Mouse (Mus musculus): Measurements from ENCODE around the gene Wdr76. TPM values are rescaled to one million over a fixed set of nuclear protein-coding genes. Genes with fewer than 3 reads are reported as not detected.
"Not testable (repeated sequence)": the region's sequence is repeated elsewhere in the genome, so short reads cannot be mapped to it uniquely, and the experiment has no call there.

Wdr76 gene
- 10.5 and 10.6 TPM in 2 replicates for polyA plus RNA-seq (2014; fragmentation: Nextera tagmentation; extraction: Ambion mirVana)

DNA sequence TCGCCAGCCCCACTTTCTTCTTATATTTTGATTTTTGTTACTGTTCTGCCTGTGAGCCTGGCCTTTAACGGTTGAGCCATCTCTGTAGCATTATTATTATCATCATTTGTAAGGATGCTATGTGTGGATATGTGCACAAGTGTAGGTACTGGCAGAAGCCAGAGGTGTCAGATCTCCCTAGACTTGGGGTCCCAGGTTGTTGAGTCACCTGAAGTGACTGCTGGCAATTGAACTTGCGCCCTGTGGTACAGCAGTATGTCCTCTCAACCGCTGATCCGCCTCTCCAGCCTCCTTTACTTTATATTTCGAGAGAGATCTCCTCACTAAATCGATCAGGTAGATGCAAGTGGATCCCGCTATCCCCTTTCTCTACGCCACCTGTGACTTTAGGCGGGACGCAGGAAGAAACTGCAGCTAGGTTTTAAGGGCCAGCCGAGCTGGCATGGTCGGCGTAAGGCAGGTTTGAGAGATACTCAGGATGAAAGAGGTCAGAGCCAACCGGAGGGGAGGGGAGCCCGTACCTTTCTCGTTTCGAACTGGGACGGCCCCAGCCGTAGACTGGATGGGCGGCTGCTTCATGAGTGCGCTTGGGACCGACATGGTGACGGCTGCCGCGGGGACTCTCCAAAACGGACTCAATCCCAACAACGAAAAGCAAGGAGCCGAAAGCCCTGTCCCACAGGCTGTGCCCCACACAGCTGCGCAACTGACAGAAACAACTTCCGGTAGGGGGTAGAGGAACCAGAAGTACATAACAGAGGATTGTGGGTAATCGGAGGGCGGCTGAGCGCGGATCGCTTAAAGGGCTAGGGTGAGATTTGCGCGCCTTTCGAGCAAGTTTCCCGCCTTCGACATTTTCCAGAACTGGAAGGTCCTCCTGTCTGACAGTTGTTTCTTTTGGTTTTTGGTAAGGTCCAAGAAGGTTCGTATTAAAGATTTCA lies at the start of gene Wdr76, which contains the start of gene Mfap1a:
Wdr76 (plus strand) TSS at position 782 of the 941 bp plus-strand sequence.
Mfap1a (minus strand) TSS at position 724 of the 941 bp plus-strand sequence.
- H3K9me3 ChIP-seq (ENCODE audit: control insufficient read depth, low read length); H3K36me3 ChIP-seq (ENCODE audit: control insufficient read depth, insufficient read depth, low read length); H3K27me3 ChIP-seq (ENCODE audit: control insufficient read depth, insufficient read depth, low read length); H3K4me1 ChIP-seq (ENCODE audit: control insufficient read depth, insufficient read depth, low read length); H3K27ac ChIP-seq (ENCODE audit: low read depth, low read length): not testable (repeated sequence)
- peak; percentile 88 for DNase-seq (ENCODE audit: low spot score)
- Histone ChIP-seq H3K4me2 (ENCODE audit: low read depth) (peak within 1 kb of the TSS; percentile 54), H3K9ac (ENCODE audit: low read length) (peak within 1 kb of the TSS; percentile 59), H3K4me3 (ENCODE audit: low read depth, low read length) (peak within 1 kb of the TSS; percentile 57)
- ATAC-seq (ENCODE audit: insufficient read depth, low FRiP score, low TSS enrichment), result peak; percentile 84
- WGBS, result 5% methylated on average over 39 of the region's 42 CpGs

DNA sequence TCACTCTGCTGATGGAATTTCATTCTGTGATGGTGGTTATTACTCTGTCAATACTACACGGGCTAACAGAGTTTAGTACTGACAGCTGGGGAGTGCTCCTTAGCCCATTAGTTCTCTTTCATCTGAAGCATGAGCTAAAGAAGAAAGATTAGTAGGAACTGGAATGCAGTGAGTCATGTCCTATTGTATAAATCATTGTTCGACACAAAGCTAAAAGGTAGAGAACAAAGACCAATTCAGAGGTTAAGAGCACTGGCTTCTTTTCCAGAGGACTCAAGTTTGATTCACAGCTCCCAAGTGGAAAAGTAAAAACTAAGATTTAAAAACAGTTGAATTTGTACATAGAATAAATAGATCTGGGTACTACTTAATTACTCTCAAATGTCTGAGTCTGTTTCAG lies 46.5 kb upstream of the Wdr76 start:
- no peak for DNase-seq (ENCODE audit: low spot score)
- ATAC-seq (ENCODE audit: insufficient read depth, low FRiP score, low TSS enrichment), result no peak
- H3K4me2 ChIP-seq (ENCODE audit: low read depth), result no peak overlapping the region
- peaks cover 3% of the 10 kb centered on the region; the same call in 1 of the 2 replicates for H3K36me3 ChIP-seq (ENCODE audit: control insufficient read depth, insufficient read depth, low read length)
- no peak overlapping the region for H3K9ac ChIP-seq (ENCODE audit: low read length)
- peaks cover 5% of the 10 kb centered on the region; the same call in 1 of the 2 replicates for H3K4me1 ChIP-seq (ENCODE audit: control insufficient read depth, insufficient read depth, low read length)
- WGBS, result 63% methylated on average over 2 of the region's 2 CpGs
- no peaks in the 10 kb centered on the region for H3K9me3 ChIP-seq (ENCODE audit: control insufficient read depth, low read length)
- H3K4me3 ChIP-seq (ENCODE audit: low read depth, low read length), result no peak overlapping the region
- H3K27ac ChIP-seq (ENCODE audit: low read depth, low read length), result no peak overlapping the region
- H3K27me3 ChIP-seq (ENCODE audit: control insufficient read depth, insufficient read depth, low read length), result no peaks in the 10 kb centered on the region

- DNase-seq (ENCODE audit: low spot score); H3K9ac ChIP-seq (ENCODE audit: low read length); H3K27ac ChIP-seq (ENCODE audit: low read depth, low read length); ATAC-seq (ENCODE audit: insufficient read depth, low FRiP score, low TSS enrichment); H3K4me3 ChIP-seq (ENCODE audit: low read depth, low read length); H3K36me3 ChIP-seq (ENCODE audit: control insufficient read depth, insufficient read depth, low read length); H3K4me1 ChIP-seq (ENCODE audit: control insufficient read depth, insufficient read depth, low read length); H3K9me3 ChIP-seq (ENCODE audit: control insufficient read depth, low read length); H3K27me3 ChIP-seq (ENCODE audit: control insufficient read depth, insufficient read depth, low read length); H3K4me2 ChIP-seq (ENCODE audit: low read depth): not testable (repeated sequence)
- no CpG with 5 or more reads among the region's 6 CpGs for WGBS
These were observed 37.5 kb upstream of the Wdr76 start for GRCm38 (mm10) chr2:121468982-121469381.

- H3K9ac ChIP-seq (ENCODE audit: low read length); ATAC-seq (ENCODE audit: insufficient read depth, low FRiP score, low TSS enrichment); H3K27me3 ChIP-seq (ENCODE audit: control insufficient read depth, insufficient read depth, low read length): not testable (repeated sequence)
These were observed 33.7 kb upstream of the Wdr76 start for GRCm38 (mm10) chr2:121472783-121473182.

GRCm38 (mm10) chr2:121473301-121474179 lies 33.0 kb upstream of the Wdr76 start, which contains the start of gene Mfap1b:
Gene Mfap1b (minus strand): TSS chr2:121474067.
- peak within 1 kb of the TSS; percentile 56 for H3K4me2 ChIP-seq (ENCODE audit: low read depth)
- H3K27ac ChIP-seq (ENCODE audit: low read depth, low read length); H3K9me3 ChIP-seq (ENCODE audit: control insufficient read depth, low read length); H3K4me1 ChIP-seq (ENCODE audit: control insufficient read depth, insufficient read depth, low read length); H3K27me3 ChIP-seq (ENCODE audit: control insufficient read depth, insufficient read depth, low read length); H3K36me3 ChIP-seq (ENCODE audit: control insufficient read depth, insufficient read depth, low read length): not testable (repeated sequence)
- peak within 1 kb of the TSS; percentile 56 for H3K4me3 ChIP-seq (ENCODE audit: low read depth, low read length)
- peak; percentile 88 for ATAC-seq (ENCODE audit: insufficient read depth, low FRiP score, low TSS enrichment)
- DNase-seq (ENCODE audit: low spot score), result peak; percentile 83
- peak within 1 kb of the TSS; percentile 61 for H3K9ac ChIP-seq (ENCODE audit: low read length)
- 5% methylated on average over 38 of the region's 41 CpGs for WGBS

More at GRCm38 (mm10) chr2:121472783-121473182, 33.7 kb upstream of the Wdr76 start:
- not testable (repeated sequence) for H3K4me2 ChIP-seq (ENCODE audit: low read depth); H3K27ac ChIP-seq (ENCODE audit: low read depth, low read length); H3K9me3 ChIP-seq (ENCODE audit: control insufficient read depth, low read length); H3K4me1 ChIP-seq (ENCODE audit: control insufficient read depth, insufficient read depth, low read length); H3K36me3 ChIP-seq (ENCODE audit: control insufficient read depth, insufficient read depth, low read length); H3K4me3 ChIP-seq (ENCODE audit: low read depth, low read length); DNase-seq (ENCODE audit: low spot score)
- WGBS, result 90% methylated on average over 3 of the region's 3 CpGs

- no peak overlapping the region for H3K27ac ChIP-seq (ENCODE audit: low read depth, low read length)
- DNase-seq (ENCODE audit: low spot score), result no peak
- no peaks in the 10 kb centered on the region for H3K4me1 ChIP-seq (ENCODE audit: control insufficient read depth, insufficient read depth, low read length)
- no peaks in the 10 kb centered on the region for H3K9me3 ChIP-seq (ENCODE audit: control insufficient read depth, low read length)
- 37% methylated on average over 8 of the region's 8 CpGs for WGBS
- H3K9ac ChIP-seq (ENCODE audit: low read length), result 0 out of 2 replicates have a peak overlapping the region, but pooled peaks have one; percentile 23
- H3K4me2 ChIP-seq (ENCODE audit: low read depth), result peak overlapping the region; percentile 31
- peak overlapping the region; percentile 56 for H3K4me3 ChIP-seq (ENCODE audit: low read depth, low read length)
- H3K27me3 ChIP-seq (ENCODE audit: control insufficient read depth, insufficient read depth, low read length), result no peaks in the 10 kb centered on the region
- no peak for ATAC-seq (ENCODE audit: insufficient read depth, low FRiP score, low TSS enrichment)
- no peaks in the 10 kb centered on the region for H3K36me3 ChIP-seq (ENCODE audit: control insufficient read depth, insufficient read depth, low read length)
These were observed 32.4 kb upstream of the Wdr76 start for GRCm38 (mm10) chr2:121474180-121474535.

GRCm38 (mm10) chr2:121475306-121475705 lies 31.2 kb upstream of the Wdr76 start:
- 100% methylated on average over 2 of the region's 2 CpGs for WGBS
- H3K27ac ChIP-seq (ENCODE audit: low read depth, low read length); H3K9me3 ChIP-seq (ENCODE audit: control insufficient read depth, low read length); H3K4me3 ChIP-seq (ENCODE audit: low read depth, low read length); H3K27me3 ChIP-seq (ENCODE audit: control insufficient read depth, insufficient read depth, low read length); DNase-seq (ENCODE audit: low spot score); H3K4me2 ChIP-seq (ENCODE audit: low read depth); H3K36me3 ChIP-seq (ENCODE audit: control insufficient read depth, insufficient read depth, low read length); ATAC-seq (ENCODE audit: insufficient read depth, low FRiP score, low TSS enrichment); H3K9ac ChIP-seq (ENCODE audit: low read length); H3K4me1 ChIP-seq (ENCODE audit: control insufficient read depth, insufficient read depth, low read length): not testable (repeated sequence)

GRCm38 (mm10) chr2:121477491-121478266 lies 28.8 kb upstream of the Wdr76 start:
- H3K9ac ChIP-seq (ENCODE audit: low read length), result no peak overlapping the region
- no peak overlapping the region for H3K4me3 ChIP-seq (ENCODE audit: low read depth, low read length)
- no peak for ATAC-seq (ENCODE audit: insufficient read depth, low FRiP score, low TSS enrichment)
- no peak for DNase-seq (ENCODE audit: low spot score)
- no peaks in the 10 kb centered on the region for H3K27me3 ChIP-seq (ENCODE audit: control insufficient read depth, insufficient read depth, low read length)
- no peaks in the 10 kb centered on the region for H3K4me1 ChIP-seq (ENCODE audit: control insufficient read depth, insufficient read depth, low read length)
- no peaks in the 10 kb centered on the region for H3K9me3 ChIP-seq (ENCODE audit: control insufficient read depth, low read length)
- WGBS, result 82% methylated on average over 3 of the region's 3 CpGs
- H3K27ac ChIP-seq (ENCODE audit: low read depth, low read length), result no peak overlapping the region
- H3K36me3 ChIP-seq (ENCODE audit: control insufficient read depth, insufficient read depth, low read length), result no peaks in the 10 kb centered on the region
- H3K4me2 ChIP-seq (ENCODE audit: low read depth), result no peak overlapping the region
